In the genomic region with DNA sequence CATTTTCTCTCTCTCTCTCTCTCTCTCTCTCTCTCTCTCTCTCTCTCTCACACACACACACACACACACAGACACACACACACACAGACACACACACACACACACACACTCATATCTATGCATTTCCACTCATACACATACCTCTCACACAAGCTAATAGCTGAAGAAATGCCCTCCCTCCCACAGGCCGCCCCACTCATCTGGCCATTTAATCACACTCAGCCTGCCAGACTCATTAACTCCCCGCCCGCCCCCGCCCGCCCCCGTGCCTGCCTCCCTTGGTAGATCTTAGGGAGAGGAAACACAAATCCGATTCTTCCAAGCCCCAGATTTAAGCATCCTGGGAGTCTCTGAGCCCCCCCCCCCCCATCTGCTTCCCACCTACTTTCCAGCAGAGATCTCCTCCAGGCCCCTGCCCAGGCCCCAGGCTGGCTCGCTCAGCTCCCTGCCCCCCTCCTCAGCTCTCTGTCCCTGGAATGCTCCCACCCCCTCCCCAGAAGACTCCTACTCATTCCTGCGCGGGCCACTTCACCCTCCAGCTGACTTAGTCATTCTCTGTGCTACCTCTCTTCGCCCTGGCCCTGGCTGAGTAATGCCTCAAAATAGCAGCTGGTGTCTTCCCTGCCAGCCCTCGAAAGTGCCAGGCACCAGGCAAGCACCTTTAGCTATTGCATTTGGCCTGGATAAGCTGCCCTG, we compare ENCODE assay signal across 7 mouse cellular contexts. TPM values are rescaled to one million over a fixed set of nuclear protein-coding genes. Genes with fewer than 3 reads are reported as not detected.
DNase-seq lines count a peak whose midpoint lies in the region; ATAC-seq lines count a peak whose summit lies in the region.

No protein-coding gene starts in this region.

- H3K27me3 ChIP-seq in neural tube, embryonic 15.5 days (replicated peaks), result no peaks in the 10 kb centered on the region
- no peaks in the 10 kb centered on the region for H3K27me3 ChIP-seq in embryonic facial prominence, embryonic 10.5 days (replicated peaks; ENCODE audit: low read depth, poor library complexity, severe bottlenecking)
- no peaks in the 10 kb centered on the region for H3K27me3 ChIP-seq in limb, embryonic 11.5 days (ENCODE audit: control insufficient read depth, insufficient read depth, low read length)

- H3K4me3 ChIP-seq in neural tube, embryonic 15.5 days (replicated peaks), result no peak overlapping the region
- H3K4me3 ChIP-seq in embryonic facial prominence, embryonic 10.5 days, result peak overlapping the region; percentile 26; the same call in 1 of the 2 replicates
- no peak overlapping the region for H3K4me3 ChIP-seq in limb, embryonic 11.5 days (ENCODE audit: low read depth, low read length)

- peaks cover 14% of the 10 kb centered on the region for H3K4me1 ChIP-seq in neural tube, embryonic 15.5 days
- H3K4me1 ChIP-seq in embryonic facial prominence, embryonic 10.5 days, result peaks cover 23% of the 10 kb centered on the region
- H3K4me1 ChIP-seq in limb, embryonic 11.5 days (ENCODE audit: control insufficient read depth, insufficient read depth, low read length), result peaks cover 11% of the 10 kb centered on the region

- H3K27ac ChIP-seq in neural tube, embryonic 15.5 days (replicated peaks), result no peak overlapping the region
- H3K27ac ChIP-seq in embryonic facial prominence, embryonic 10.5 days (replicated peaks), result peak overlapping the region; percentile 76
- H3K27ac ChIP-seq in limb, embryonic 11.5 days (replicated peaks; ENCODE audit: low read depth, low read length), result peak overlapping the region; percentile 50

- H3K36me3 ChIP-seq in neural tube, embryonic 15.5 days, result no peaks in the 10 kb centered on the region
- H3K36me3 ChIP-seq in embryonic facial prominence, embryonic 10.5 days (replicated peaks), result no peaks in the 10 kb centered on the region
- H3K36me3 ChIP-seq in limb, embryonic 11.5 days (ENCODE audit: control insufficient read depth, insufficient read depth, low read length), result no peaks in the 10 kb centered on the region

- H3K9me3 ChIP-seq in neural tube, embryonic 15.5 days (replicated peaks), result no peaks in the 10 kb centered on the region
- no peaks in the 10 kb centered on the region for H3K9me3 ChIP-seq in embryonic facial prominence, embryonic 10.5 days
- H3K9me3 ChIP-seq in limb, embryonic 11.5 days (ENCODE audit: control insufficient read depth, low read length), result no peaks in the 10 kb centered on the region

- no peak for ATAC-seq in neural tube, embryonic 15.5 days (ENCODE audit: low FRiP score)
- peak; percentile 45; the same call in 1 of the 2 replicates for ATAC-seq in limb, embryonic 11.5 days (ENCODE audit: insufficient number of reproducible peaks, low FRiP score, low TSS enrichment, low read depth)

- peak; percentile 50 for DNase-seq in neural tube, embryonic 10.5 days (ENCODE audit: extremely low spot score, low spot score)
- DNase-seq in embryonic facial prominence, embryonic 10.5 days (ENCODE audit: low spot score), result peak; percentile 57
- peak; percentile 44 to 58 for DNase-seq in heart, adult 9 months (ENCODE audit: low spot score in 2 of 2)
- DNase-seq in limb, embryonic 11.5 days (ENCODE audit: low spot score), result peak; percentile 51
- peak; percentile 28 for DNase-seq in right cerebral cortex, postnatal 14 days
- DNase-seq in thymus, postnatal 4 days, result no peak

- no peak overlapping the region for H3K9ac ChIP-seq in neural tube, embryonic 15.5 days (replicated peaks)
- no peak overlapping the region for H3K9ac ChIP-seq in limb, embryonic 11.5 days (ENCODE audit: low read length)

- H3K4me2 ChIP-seq in neural tube, embryonic 15.5 days, result no peak overlapping the region
- H3K4me2 ChIP-seq in limb, embryonic 11.5 days (ENCODE audit: low read depth, severe bottlenecking), result peak overlapping the region; percentile 15; the same call in 1 of the 2 replicates

- 5% methylated on average over 12 of the region's 12 CpGs for WGBS in neural tube, embryonic 15.5 days
- WGBS in embryonic facial prominence, embryonic 10.5 days, result 10% methylated on average over 12 of the region's 12 CpGs
- WGBS in limb, embryonic 11.5 days, result 4% methylated on average over 12 of the region's 12 CpGs

RNA-seq across cellular contexts. Expression of a gene that starts 8.2 kb away (rescaled TPM):
- 6.6 and 6.8 TPM in 2 replicates for polyA plus RNA-seq in neural tube, embryonic 15.5 days (2015; fragmentation: Nextera tagmentation; extraction: Ambion mirVana)
- 7.3 and 7.4 TPM in 2 replicates for polyA plus RNA-seq in embryonic facial prominence, embryonic 10.5 days (2016; fragmentation: Nextera tagmentation; extraction: Ambion mirVana)
- polyA plus RNA-seq in limb, embryonic 11.5 days (2014; fragmentation: Nextera tagmentation; extraction: Ambion mirVana), result 5.0 and 5.7 TPM in 2 replicates
